In genomic region chr10:116388840-116389239, GRCm38 (mm10) we compare ENCODE assay signal across 28 mouse cellular contexts.
A peak's percentile ranks its signal among the peaks of the same experiment; 100 is the strongest.
DNase-seq lines count a peak whose midpoint lies in the region; ATAC-seq lines count a peak whose summit lies in the region.
"Had no signal": no experiment of that assay in that cellular context is flagged by ENCODE, and none has a peak within 500 bp of the region (broad histone marks: within the 10 kb centered on the region; RNA-seq: fewer than 3 reads in every experiment).

No protein-coding gene starts in this region.

- no peak overlapping the region for H3K27ac ChIP-seq in hindbrain, embryonic 10.5 days
- H3K27ac ChIP-seq in hindbrain, embryonic 16.5 days (ENCODE audit: low read depth, low read length) = no peak overlapping the region
- no peak overlapping the region for H3K27ac ChIP-seq in midbrain, embryonic 11.5 days (ENCODE audit: low read depth, low read length)
- H3K27ac ChIP-seq in midbrain, embryonic 14.5 days (replicated peaks; ENCODE audit: low read depth, low read length) = no peak overlapping the region
- H3K27ac ChIP-seq: embryonic facial prominence, embryonic 10.5 days; embryonic facial prominence, embryonic 15.5 days; forebrain, embryonic 12.5 days; heart, embryonic 10.5 days; heart, embryonic 15.5 days; liver, embryonic 15.5 days; lung, embryonic 15.5 days; midbrain, embryonic 12.5 days; stomach, embryonic 15.5 days had no signal

- H3K9ac ChIP-seq in hindbrain, embryonic 16.5 days (ENCODE audit: low read depth, low read length) = no peak overlapping the region; the same call in 1 of the 2 replicates
- no peak overlapping the region for H3K9ac ChIP-seq in midbrain, embryonic 11.5 days (ENCODE audit: low read length)
- H3K9ac ChIP-seq in midbrain, embryonic 14.5 days (replicated peaks; ENCODE audit: low read length) = no peak overlapping the region
- H3K9ac ChIP-seq: embryonic facial prominence, embryonic 15.5 days; forebrain, embryonic 12.5 days; forebrain, postnatal 0 days; heart, embryonic 15.5 days; liver, embryonic 15.5 days; lung, embryonic 15.5 days; midbrain, embryonic 12.5 days; stomach, embryonic 15.5 days had no signal

- no peaks in the 10 kb centered on the region for H3K9me3 ChIP-seq in hindbrain, embryonic 10.5 days
- no peaks in the 10 kb centered on the region for H3K9me3 ChIP-seq in hindbrain, embryonic 16.5 days (ENCODE audit: control insufficient read depth, low read length)
- no peaks in the 10 kb centered on the region for H3K9me3 ChIP-seq in midbrain, embryonic 11.5 days (ENCODE audit: control insufficient read depth, low read length)
- H3K9me3 ChIP-seq in midbrain, embryonic 14.5 days (ENCODE audit: control insufficient read depth, low read length) = no peaks in the 10 kb centered on the region
- H3K9me3 ChIP-seq: embryonic facial prominence, embryonic 10.5 days; embryonic facial prominence, embryonic 15.5 days; forebrain, embryonic 12.5 days; heart, embryonic 10.5 days; heart, embryonic 15.5 days; liver, embryonic 15.5 days; lung, embryonic 15.5 days; midbrain, embryonic 12.5 days; stomach, embryonic 15.5 days had no signal

- H3K27me3 ChIP-seq in hindbrain, embryonic 10.5 days (ENCODE audit: insufficient read depth, poor library complexity, severe bottlenecking) = peaks cover 27% of the 10 kb centered on the region; the same call in 1 of the 2 replicates
- no peaks in the 10 kb centered on the region for H3K27me3 ChIP-seq in hindbrain, embryonic 16.5 days (replicated peaks; ENCODE audit: control insufficient read depth, insufficient read depth, low read length)
- no peaks in the 10 kb centered on the region for H3K27me3 ChIP-seq in midbrain, embryonic 11.5 days (ENCODE audit: control insufficient read depth, insufficient read depth, low read length)
- H3K27me3 ChIP-seq in midbrain, embryonic 14.5 days (ENCODE audit: control insufficient read depth, insufficient read depth, low read length) = no peaks in the 10 kb centered on the region
- H3K27me3 ChIP-seq: embryonic facial prominence, embryonic 15.5 days; heart, embryonic 15.5 days; liver, embryonic 15.5 days; lung, embryonic 15.5 days; midbrain, embryonic 12.5 days; stomach, embryonic 15.5 days had no signal

- peak; percentile 41 for DNase-seq in hindbrain, embryonic 10.5 days (ENCODE audit: low spot score)
- peak; percentile 82 for DNase-seq in midbrain, embryonic 11.5 days (ENCODE audit: low spot score, missing footprints)
- DNase-seq in midbrain, embryonic 14.5 days = no peak
- peak; percentile 35 for DNase-seq in neural tube, embryonic 10.5 days (ENCODE audit: extremely low spot score, low spot score)
- DNase-seq in frontal cortex, adult 2 months (ENCODE audit: extremely low spot score in 1 of 2, low spot score in 1 of 2) = no peak
- no peak for DNase-seq in adrenal gland, postnatal 10 days
- DNase-seq: adrenal gland, adult 8-10 months; cerebellum, adult 11 months; cerebellum, adult 9-10 months; cerebellum, postnatal 36 days; forebrain, postnatal 0 days; gastrocnemius, postnatal 10 days; kidney, adult 9 months; kidney, postnatal 10 days; layer of hippocampus, postnatal 36 days; thymus, postnatal 14 days had no signal

- H3K4me1 ChIP-seq in hindbrain, embryonic 10.5 days (replicated peaks) = peaks cover 6% of the 10 kb centered on the region
- peaks cover 13% of the 10 kb centered on the region for H3K4me1 ChIP-seq in hindbrain, embryonic 16.5 days (ENCODE audit: control insufficient read depth, insufficient read depth, low read depth, low read length)
- H3K4me1 ChIP-seq in midbrain, embryonic 11.5 days (ENCODE audit: control insufficient read depth, insufficient read depth, low read length) = peaks cover 3% of the 10 kb centered on the region; the same call in 1 of the 2 replicates
- no peaks in the 10 kb centered on the region for H3K4me1 ChIP-seq in midbrain, embryonic 14.5 days (ENCODE audit: control insufficient read depth, insufficient read depth, low read length)
- H3K4me1 ChIP-seq: liver, embryonic 15.5 days; stomach, embryonic 15.5 days had no signal

- no peaks in the 10 kb centered on the region for H3K36me3 ChIP-seq in hindbrain, embryonic 10.5 days
- no peaks in the 10 kb centered on the region for H3K36me3 ChIP-seq in hindbrain, embryonic 16.5 days (ENCODE audit: control insufficient read depth, insufficient read depth, low read length)
- H3K36me3 ChIP-seq in midbrain, embryonic 11.5 days (ENCODE audit: control insufficient read depth, insufficient read depth, low read length) = no peaks in the 10 kb centered on the region
- no peaks in the 10 kb centered on the region for H3K36me3 ChIP-seq in midbrain, embryonic 14.5 days (ENCODE audit: control insufficient read depth, insufficient read depth, low read length)
- H3K36me3 ChIP-seq: embryonic facial prominence, embryonic 10.5 days; embryonic facial prominence, embryonic 15.5 days; forebrain, embryonic 12.5 days; G1E; heart, embryonic 10.5 days; heart, embryonic 15.5 days; liver, embryonic 15.5 days; lung, embryonic 15.5 days; midbrain, embryonic 12.5 days; stomach, embryonic 15.5 days had no signal

- no peak overlapping the region for H3K4me2 ChIP-seq in hindbrain, embryonic 16.5 days (ENCODE audit: low read length)
- no peak overlapping the region for H3K4me2 ChIP-seq in midbrain, embryonic 11.5 days
- no peak overlapping the region for H3K4me2 ChIP-seq in midbrain, embryonic 14.5 days (ENCODE audit: low read length)
- H3K4me2 ChIP-seq: embryonic facial prominence, embryonic 15.5 days; forebrain, embryonic 12.5 days; heart, embryonic 15.5 days; liver, embryonic 15.5 days; lung, embryonic 15.5 days; midbrain, embryonic 12.5 days; stomach, embryonic 15.5 days had no signal

- no peak for ATAC-seq in hindbrain, embryonic 16.5 days
- ATAC-seq in midbrain, embryonic 11.5 days (ENCODE audit: low FRiP score) = no peak
- ATAC-seq in midbrain, embryonic 14.5 days (ENCODE audit: low FRiP score, low TSS enrichment) = no peak
- ATAC-seq: forebrain, postnatal 0 days; intestine, postnatal 0 days had no signal

- WGBS in hindbrain, embryonic 10.5 days = 34% methylated on average over 6 of the region's 6 CpGs
- WGBS in hindbrain, embryonic 16.5 days = 28% methylated on average over 6 of the region's 6 CpGs
- 39% methylated on average over 6 of the region's 6 CpGs for WGBS in midbrain, embryonic 11.5 days
- WGBS in midbrain, embryonic 14.5 days = 46% methylated on average over 6 of the region's 6 CpGs

- no peak overlapping the region for H3K4me3 ChIP-seq in hindbrain, embryonic 10.5 days
- H3K4me3 ChIP-seq in hindbrain, embryonic 16.5 days (ENCODE audit: low read length) = no peak overlapping the region
- no peak overlapping the region for H3K4me3 ChIP-seq in midbrain, embryonic 11.5 days (ENCODE audit: low read depth, low read length)
- no peak overlapping the region for H3K4me3 ChIP-seq in midbrain, embryonic 14.5 days (replicated peaks; ENCODE audit: low read depth, low read length)
- H3K4me3 ChIP-seq: embryonic facial prominence, embryonic 10.5 days; embryonic facial prominence, embryonic 15.5 days; forebrain, embryonic 12.5 days; heart, embryonic 10.5 days; heart, embryonic 15.5 days; liver, embryonic 15.5 days; lung, embryonic 15.5 days; midbrain, embryonic 12.5 days; stomach, embryonic 15.5 days had no signal

Comparison
In these comparisons a context has a peak if more than half of its experiments do, and no peak if none do; other contexts are left out.
1. DNase-seq: peak in hindbrain, embryonic 10.5 days (single experiment), midbrain, embryonic 11.5 days (single experiment) and neural tube, embryonic 10.5 days (single experiment); none in midbrain, embryonic 14.5 days (single experiment), frontal cortex, adult 2 months (0 of 2) and adrenal gland, postnatal 10 days (single experiment).